Mouse (Mus musculus): Measurements from ENCODE around the gene Svep1. TPM values are rescaled to one million over a fixed set of nuclear protein-coding genes. Genes with fewer than 3 reads are reported as not detected.

Svep1 gene
- total and polyA plus RNA-seq, 3 experiments: 3.5 to 4.5 (median 4.2) TPM

DNA sequence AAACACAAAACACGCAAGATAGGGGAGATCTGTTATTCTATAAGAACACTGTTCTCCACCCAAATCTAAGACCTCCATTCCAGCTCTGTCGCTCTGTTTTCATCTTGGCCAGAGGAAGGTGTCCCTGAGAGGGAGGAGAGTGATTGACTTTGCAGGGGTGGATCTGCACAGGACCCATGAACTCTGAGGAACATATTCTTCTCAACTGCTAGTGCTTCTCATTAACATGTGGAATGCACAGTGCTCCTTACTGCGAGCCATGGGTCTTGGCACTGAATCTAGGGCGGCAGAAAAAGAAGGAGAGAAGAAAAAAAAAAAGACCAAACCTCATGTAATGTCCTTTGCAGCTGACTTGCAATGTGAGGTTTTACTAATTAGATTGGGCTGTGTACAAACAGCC, 9.4 kb downstream of the Svep1 start:
- no peaks in the 10 kb centered on the region; the same call in 1 of the 2 replicates for H3K27me3 ChIP-seq (ENCODE audit: control insufficient read depth, insufficient read depth, low read length)
- 45% methylated on average over 4 of the region's 4 CpGs for WGBS
- no peaks in the 10 kb centered on the region for H3K79me2 ChIP-seq (replicated peaks; ENCODE audit: control insufficient read depth, insufficient read depth, low read length)
- H3K4me3 ChIP-seq: no peak overlapping the region
- H3K9ac ChIP-seq (ENCODE audit: low read depth, low read length): no peak overlapping the region
- TF ChIP-seq POLR2A (IDR thresholded peaks at IDR 0.05; ENCODE audit: insufficient read depth, low read depth, low read length): no peak
- TF ChIP-seq EP300 (IDR thresholded peaks at IDR 0.05; ENCODE audit: insufficient read depth, low read depth, low read length): no peak
- TF ChIP-seq CTCF (IDR thresholded peaks at IDR 0.05): no peak
- H3K27ac ChIP-seq: no peak overlapping the region
- DNase-seq: no peak
- H3K36me3 ChIP-seq (ENCODE audit: control insufficient read depth, insufficient read depth, low read length): no peaks in the 10 kb centered on the region
- intact Hi-C loops (cut with DNase I): no loop called here
- H3K4me1 ChIP-seq (ENCODE audit: control insufficient read depth, insufficient read depth, low read length): peaks cover 5% of the 10 kb centered on the region

DNA sequence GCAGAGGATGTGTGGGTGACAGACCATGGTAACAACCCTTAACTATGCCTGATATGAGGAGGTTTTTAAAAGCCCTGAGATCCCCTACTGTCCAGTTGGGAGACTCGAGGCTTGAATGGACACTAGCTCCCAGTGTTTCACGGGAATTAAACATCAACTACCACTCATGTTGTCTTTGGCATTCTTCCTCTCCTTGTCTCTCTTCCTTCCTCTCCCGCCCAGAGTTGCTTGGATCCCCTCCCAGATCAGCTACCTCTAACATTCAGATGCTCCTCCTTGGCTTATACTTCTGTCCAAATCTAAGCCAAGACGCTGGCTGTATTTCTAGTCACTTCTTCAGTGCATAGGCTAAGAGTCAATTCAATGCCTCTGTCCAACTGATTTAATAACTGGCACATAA, 9.9 kb downstream of the Svep1 start:
- no peak for TF ChIP-seq CTCF (IDR thresholded peaks at IDR 0.05)
- no peak for TF ChIP-seq POLR2A (IDR thresholded peaks at IDR 0.05; ENCODE audit: insufficient read depth, low read depth, low read length)
- TF ChIP-seq EP300 (IDR thresholded peaks at IDR 0.05; ENCODE audit: insufficient read depth, low read depth, low read length): no peak
- 41% methylated on average over 4 of the region's 4 CpGs for WGBS
- intact Hi-C loops (cut with DNase I): no loop called here
- H3K79me2 ChIP-seq (replicated peaks; ENCODE audit: control insufficient read depth, insufficient read depth, low read length): no peaks in the 10 kb centered on the region
- peaks cover 5% of the 10 kb centered on the region for H3K4me1 ChIP-seq (ENCODE audit: control insufficient read depth, insufficient read depth, low read length)
- no peaks in the 10 kb centered on the region; the same call in 1 of the 2 replicates for H3K27me3 ChIP-seq (ENCODE audit: control insufficient read depth, insufficient read depth, low read length)
- DNase-seq: peak in 1 of 2 experiments; percentile 33
- no peak overlapping the region for H3K27ac ChIP-seq
- no peaks in the 10 kb centered on the region for H3K36me3 ChIP-seq (ENCODE audit: control insufficient read depth, insufficient read depth, low read length)
- H3K4me3 ChIP-seq: no peak overlapping the region
- H3K9ac ChIP-seq (ENCODE audit: low read depth, low read length): no peak overlapping the region

DNA sequence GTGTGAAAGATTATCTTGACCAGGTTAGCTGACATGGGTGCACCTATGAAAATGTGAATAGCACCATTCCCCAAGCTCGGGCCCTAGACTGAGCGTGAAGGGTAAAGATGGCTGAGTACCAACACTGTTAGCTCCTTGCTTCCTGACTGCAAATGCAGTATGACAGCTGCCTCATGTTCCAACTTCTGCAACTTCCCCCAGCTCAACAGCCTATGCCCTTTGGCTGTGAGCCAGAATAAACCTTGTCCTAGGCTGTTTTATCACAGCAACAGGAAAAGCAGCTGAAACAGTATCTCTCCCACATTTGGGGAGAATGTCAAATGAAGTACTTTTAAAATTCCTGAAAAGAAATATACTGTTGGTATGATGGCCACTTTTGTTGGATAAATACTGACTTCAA, 10.7 kb downstream of the Svep1 start:
- H3K4me1 ChIP-seq (ENCODE audit: control insufficient read depth, insufficient read depth, low read length): peaks cover 4% of the 10 kb centered on the region
- H3K27me3 ChIP-seq (ENCODE audit: control insufficient read depth, insufficient read depth, low read length): no peaks in the 10 kb centered on the region; the same call in 1 of the 2 replicates
- H3K27ac ChIP-seq: no peak overlapping the region
- no peak for TF ChIP-seq POLR2A (IDR thresholded peaks at IDR 0.05; ENCODE audit: insufficient read depth, low read depth, low read length)
- no peak for TF ChIP-seq EP300 (IDR thresholded peaks at IDR 0.05; ENCODE audit: insufficient read depth, low read depth, low read length)
- TF ChIP-seq CTCF (IDR thresholded peaks at IDR 0.05): no peak
- 47% methylated on average over 2 of the region's 2 CpGs for WGBS
- H3K36me3 ChIP-seq (ENCODE audit: control insufficient read depth, insufficient read depth, low read length): no peaks in the 10 kb centered on the region
- H3K79me2 ChIP-seq (replicated peaks; ENCODE audit: control insufficient read depth, insufficient read depth, low read length): no peaks in the 10 kb centered on the region
- DNase-seq: no peak
- intact Hi-C loops (cut with DNase I): no loop called here
- H3K9ac ChIP-seq (ENCODE audit: low read depth, low read length): no peak overlapping the region
- H3K4me3 ChIP-seq: no peak overlapping the region

DNA sequence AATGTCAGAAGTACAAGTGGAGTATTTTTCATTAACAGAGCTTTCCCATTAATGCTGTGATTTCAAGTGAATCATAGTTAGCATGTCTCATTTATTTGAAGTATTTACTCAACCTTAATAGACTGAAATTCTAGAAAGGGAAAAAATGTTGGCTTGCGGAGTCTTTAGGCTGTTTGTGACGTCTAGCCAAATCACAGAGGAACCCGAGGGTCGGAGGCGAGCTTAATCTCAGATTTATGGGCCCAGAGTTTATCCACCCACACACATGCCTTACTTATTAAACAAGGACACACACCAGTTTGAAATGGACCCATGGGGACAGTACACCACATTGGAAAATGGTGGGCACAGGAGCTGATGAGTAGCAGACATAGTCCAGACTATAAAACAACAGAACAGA, 17.4 kb downstream of the Svep1 start:
- Histone ChIP-seq H3K27me3 (ENCODE audit: control insufficient read depth, insufficient read depth, low read length) (no peaks in the 10 kb centered on the region; the same call in 1 of the 2 replicates), H3K79me2 (replicated peaks; ENCODE audit: control insufficient read depth, insufficient read depth, low read length) (no peaks in the 10 kb centered on the region), H3K4me3 (no peak overlapping the region), H3K36me3 (ENCODE audit: control insufficient read depth, insufficient read depth, low read length) (no peaks in the 10 kb centered on the region), H3K9ac (ENCODE audit: low read depth, low read length) (no peak overlapping the region), H3K27ac (no peak overlapping the region), H3K4me1 (ENCODE audit: control insufficient read depth, insufficient read depth, low read length) (no peaks in the 10 kb centered on the region)
- TF ChIP-seq EP300 (IDR thresholded peaks at IDR 0.05; ENCODE audit: insufficient read depth, low read depth, low read length): no peak
- TF ChIP-seq CTCF (IDR thresholded peaks at IDR 0.05): no peak
- no peak for TF ChIP-seq POLR2A (IDR thresholded peaks at IDR 0.05; ENCODE audit: insufficient read depth, low read depth, low read length)
- 74% methylated on average over 5 of the region's 5 CpGs for WGBS
- DNase-seq: no peak
- intact Hi-C loops (cut with DNase I): no loop called here

DNA sequence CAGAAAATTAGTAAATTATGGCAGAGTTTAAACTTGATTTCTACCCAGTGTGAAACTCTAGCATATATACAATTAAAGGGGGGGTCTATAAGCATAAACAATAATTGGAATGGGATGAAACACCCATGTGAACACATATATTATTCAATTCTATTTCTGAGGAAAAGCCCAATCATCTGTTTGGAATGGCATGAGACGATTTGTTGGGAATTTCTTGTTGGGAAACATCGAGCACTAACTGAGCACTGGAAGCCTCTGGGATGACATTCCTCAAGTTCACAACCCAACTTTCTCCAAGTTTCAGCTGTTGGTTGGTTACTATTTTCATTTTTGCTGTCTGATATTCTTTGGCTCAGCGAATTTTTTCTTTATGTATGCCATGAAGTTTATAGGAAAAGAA, 21.3 kb downstream of the Svep1 start:
- no peaks in the 10 kb centered on the region for H3K4me1 ChIP-seq (ENCODE audit: control insufficient read depth, insufficient read depth, low read length)
- TF ChIP-seq CTCF (IDR thresholded peaks at IDR 0.05) (no peak), POLR2A (IDR thresholded peaks at IDR 0.05; ENCODE audit: insufficient read depth, low read depth, low read length) (no peak), EP300 (IDR thresholded peaks at IDR 0.05; ENCODE audit: insufficient read depth, low read depth, low read length) (no peak)
- no peak for DNase-seq
- no peak overlapping the region for H3K4me3 ChIP-seq
- intact Hi-C loops (cut with DNase I): no loop called here
- no peak overlapping the region for H3K9ac ChIP-seq (ENCODE audit: low read depth, low read length)
- no peaks in the 10 kb centered on the region for H3K79me2 ChIP-seq (replicated peaks; ENCODE audit: control insufficient read depth, insufficient read depth, low read length)
- H3K36me3 ChIP-seq (ENCODE audit: control insufficient read depth, insufficient read depth, low read length): no peaks in the 10 kb centered on the region
- 80% methylated on average over 3 of the region's 3 CpGs for WGBS
- no peak overlapping the region for H3K27ac ChIP-seq
- H3K27me3 ChIP-seq (ENCODE audit: control insufficient read depth, insufficient read depth, low read length): peaks cover 2% of the 10 kb centered on the region; the same call in 1 of the 2 replicates

DNA sequence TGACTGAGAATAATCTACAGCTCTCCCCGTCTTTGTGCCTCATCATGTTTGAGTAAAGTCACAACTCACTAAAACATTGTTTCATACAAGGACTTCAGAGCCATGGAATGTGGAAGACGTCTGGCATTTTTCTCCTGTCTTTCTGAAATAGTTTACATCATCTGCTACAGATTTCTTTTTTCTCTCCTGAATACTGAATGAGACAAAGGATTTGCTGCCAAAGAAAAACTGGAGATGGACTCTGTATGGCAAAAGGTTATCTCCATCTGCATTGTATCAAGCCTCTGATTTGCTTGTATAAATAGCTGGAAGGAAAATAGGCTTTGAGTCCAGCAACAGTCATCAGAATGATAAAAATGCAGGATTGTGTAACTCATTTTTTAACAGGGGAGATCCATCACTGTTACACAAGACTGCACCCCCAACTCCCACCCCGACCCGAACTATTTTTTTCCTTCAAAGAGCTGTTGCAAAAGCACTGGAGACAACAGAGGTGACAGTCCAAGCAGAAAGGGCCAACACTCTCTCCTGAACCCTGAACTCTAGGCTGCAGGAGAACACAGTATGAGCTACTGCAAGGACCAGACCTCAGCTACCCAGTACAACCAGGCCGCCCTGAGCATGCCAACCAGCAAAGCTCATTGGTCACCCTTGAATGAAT, 21.8 kb downstream of the Svep1 start:
- no peak overlapping the region for H3K4me3 ChIP-seq
- no peak overlapping the region for H3K27ac ChIP-seq
- TF ChIP-seq POLR2A (IDR thresholded peaks at IDR 0.05; ENCODE audit: insufficient read depth, low read depth, low read length) (no peak), EP300 (IDR thresholded peaks at IDR 0.05; ENCODE audit: insufficient read depth, low read depth, low read length) (no peak), CTCF (IDR thresholded peaks at IDR 0.05) (no peak)
- no peak overlapping the region for H3K9ac ChIP-seq (ENCODE audit: low read depth, low read length)
- H3K27me3 ChIP-seq (ENCODE audit: control insufficient read depth, insufficient read depth, low read length): peaks cover 2% of the 10 kb centered on the region; the same call in 1 of the 2 replicates
- intact Hi-C loops (cut with DNase I): no loop called here
- peak in 1 of 2 experiments; percentile 49 for DNase-seq
- 48% methylated on average over 5 of the region's 5 CpGs for WGBS
- no peaks in the 10 kb centered on the region for H3K79me2 ChIP-seq (replicated peaks; ENCODE audit: control insufficient read depth, insufficient read depth, low read length)
- no peaks in the 10 kb centered on the region for H3K36me3 ChIP-seq (ENCODE audit: control insufficient read depth, insufficient read depth, low read length)
- no peaks in the 10 kb centered on the region for H3K4me1 ChIP-seq (ENCODE audit: control insufficient read depth, insufficient read depth, low read length)

Measured in heart, adult 2 months (tissue).